Mouse (Mus musculus): ENCODE results near the gene Duoxa1.

- TF ChIP-seq POLR2A (IDR thresholded peaks at IDR 0.05; ENCODE audit: low read depth, low read length), result no peak
- TF ChIP-seq CTCF (conservative IDR thresholded peaks at IDR 0.05; ENCODE audit: insufficient read depth, insufficient read length, low read depth, low read length), result no peak
These were observed 29.4 kb downstream of the Duoxa1 start for GRCm38 (mm10) chr2:122284091-122284490.
